8 mouse cellular contexts compared by ENCODE assay signal in the genomic region with DNA sequence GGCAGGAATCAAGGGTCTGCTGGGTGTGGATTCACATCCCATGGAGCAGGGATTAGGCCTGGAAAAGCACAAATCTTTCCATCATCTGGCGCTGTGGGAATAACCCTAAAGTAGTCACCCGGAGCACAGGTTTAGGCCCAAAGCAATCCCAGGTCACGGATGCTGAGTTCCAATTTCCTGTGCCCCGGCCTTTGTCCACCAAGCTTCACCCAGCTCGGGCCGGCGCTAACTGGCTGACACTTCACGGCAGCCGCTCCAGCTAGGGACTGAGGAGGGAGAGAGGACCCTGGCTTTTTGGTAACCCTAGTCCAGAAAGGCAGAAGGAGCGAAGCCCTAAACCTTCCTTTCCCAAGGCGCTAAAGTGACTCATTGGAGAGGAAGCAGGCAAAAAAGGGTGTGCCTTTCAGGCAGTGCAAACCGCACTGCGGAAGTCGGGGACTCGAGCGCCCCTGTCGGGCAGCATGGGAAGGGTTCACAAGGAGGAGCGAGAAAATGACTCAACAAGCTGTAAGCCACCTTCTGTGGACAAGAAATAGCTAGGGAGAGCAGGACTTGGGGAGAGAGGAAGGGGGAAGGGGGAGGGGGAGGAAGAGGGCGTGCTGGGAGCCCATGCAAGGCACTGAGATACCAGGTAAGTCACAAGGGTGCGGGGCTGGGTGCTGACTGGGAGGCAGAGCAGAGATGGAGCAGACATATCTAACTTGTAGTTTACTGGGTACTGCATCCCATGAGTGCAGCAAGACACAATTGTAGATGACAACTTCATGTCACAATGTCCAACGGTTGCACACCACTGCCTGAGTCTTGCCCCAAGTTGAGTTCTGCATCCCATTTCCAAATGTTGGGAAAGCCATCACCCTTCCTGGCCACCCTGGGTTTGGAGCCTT. TPM values are rescaled to one million over a fixed set of nuclear protein-coding genes. Genes with fewer than 3 reads are reported as not detected.
DNase-seq lines count a peak whose midpoint lies in the region; ATAC-seq and TF ChIP-seq lines count a peak whose summit lies in the region.

No protein-coding gene starts in this region.

- H3K36me3 ChIP-seq in heart, embryonic 14.5 days (ENCODE audit: control insufficient read depth, insufficient read depth, low read length), result no peaks in the 10 kb centered on the region
- H3K36me3 ChIP-seq in liver, embryonic 14.5 days (replicated peaks; ENCODE audit: control insufficient read depth, insufficient read depth, low read depth), result no peaks in the 10 kb centered on the region

- WGBS in heart, embryonic 14.5 days, result 20% methylated on average over 21 of the region's 21 CpGs
- WGBS in liver, embryonic 14.5 days (ENCODE audit: insufficient replicate concordance), result 8% methylated on average over 21 of the region's 21 CpGs

- 0 out of 2 replicates have a peak, but pooled peaks have one; percentile 23 for TF ChIP-seq EP300 in liver, embryonic 14.5 days (IDR thresholded peaks at IDR 0.05; ENCODE audit: low read depth)

- ATAC-seq in heart, embryonic 14.5 days (ENCODE audit: insufficient number of reproducible peaks, insufficient read depth, low FRiP score, low read depth), result peak; percentile 42; the same call in 1 of the 2 replicates
- peak; percentile 80 for ATAC-seq in liver, embryonic 14.5 days (ENCODE audit: insufficient read depth)

- H3K27me3 ChIP-seq in heart, embryonic 14.5 days (ENCODE audit: control insufficient read depth, insufficient read depth, low read length), result no peaks in the 10 kb centered on the region
- no peaks in the 10 kb centered on the region for H3K27me3 ChIP-seq in liver, embryonic 14.5 days (ENCODE audit: control insufficient read depth, insufficient read depth, low read length)

- TF ChIP-seq CTCF in liver, embryonic 14.5 days (IDR thresholded peaks at IDR 0.05; ENCODE audit: low read depth), result peak; percentile 97

- peak; percentile 79 to 88 for DNase-seq in CD8-positive naive resting alpha-beta T cell, adult 2 months (ENCODE audit: low read depth in 2 of 2, low spot score in 2 of 2)
- DNase-seq in c-Kit-negative CD71-positive TER-119-positive erythroid progenitor cells, embryonic 14.5 days (ENCODE audit: low read depth, low spot score), result peak; percentile 82
- DNase-seq in fibroblast of lung, adult 2 months (ENCODE audit: low read depth), result peak; percentile 94
- DNase-seq in kidney, postnatal 14 days, result peak; percentile 91
- DNase-seq in liver, embryonic 14.5 days (ENCODE audit: low read depth in 3 of 3, low spot score in 3 of 3), result peak; percentile 69 to 82 (median 79)
- peak; percentile 72 for DNase-seq in neural tube, embryonic 10.5 days (ENCODE audit: extremely low spot score, low spot score)
- peak; percentile 83 for DNase-seq in telencephalon, adult 2 months (ENCODE audit: low read depth, low spot score)

- H3K4me3 ChIP-seq in heart, embryonic 14.5 days (ENCODE audit: control insufficient read depth in 1 of 2, insufficient read depth in 1 of 2, low read depth in 1 of 2, low read length in 2 of 2), result peak overlapping the region; percentile 7 to 23; a peak in 3 of 4 replicates
- H3K4me3 ChIP-seq in liver, embryonic 14.5 days (ENCODE audit: insufficient read depth in 1 of 2, low read depth in 2 of 2, low read length in 2 of 2), result peak overlapping the region; percentile 47 to 51

- H3K9me3 ChIP-seq in heart, embryonic 14.5 days (ENCODE audit: control insufficient read depth, low read length), result no peaks in the 10 kb centered on the region
- H3K9me3 ChIP-seq in liver, embryonic 14.5 days (ENCODE audit: control insufficient read depth, low read length), result no peaks in the 10 kb centered on the region

- H3K4me1 ChIP-seq in heart, embryonic 14.5 days (ENCODE audit: control insufficient read depth in 2 of 2, insufficient read depth in 2 of 2, low read length in 2 of 2), result peaks cover 19 to 46% of the 10 kb centered on the region in 2 experiments
- peaks cover 4 to 27% of the 10 kb centered on the region in 2 experiments for H3K4me1 ChIP-seq in liver, embryonic 14.5 days (replicated peaks; ENCODE audit: control insufficient read depth in 2 of 2, insufficient read depth in 2 of 2, low read length in 1 of 2)

- peak overlapping the region; percentile 58 for H3K4me2 ChIP-seq in heart, embryonic 14.5 days (ENCODE audit: low read length)
- peak overlapping the region; percentile 81 for H3K4me2 ChIP-seq in liver, embryonic 14.5 days (ENCODE audit: low read depth)

- peak overlapping the region; percentile 71 for H3K9ac ChIP-seq in heart, embryonic 14.5 days (ENCODE audit: low read length)
- H3K9ac ChIP-seq in liver, embryonic 14.5 days (replicated peaks), result peak overlapping the region; percentile 84

- H3K27ac ChIP-seq in heart, embryonic 14.5 days (replicated peaks in 1 of 2; ENCODE audit: control insufficient read depth in 1 of 2, insufficient read depth in 1 of 2, low read depth in 2 of 2, low read length in 2 of 2), result peak overlapping the region; percentile 80 to 82
- H3K27ac ChIP-seq in liver, embryonic 14.5 days, result peak overlapping the region; percentile 79

RNA-seq across cellular contexts. Expression of gene Scyl1, which starts 46.7 kb away (rescaled TPM):
- polyA plus RNA-seq in heart, embryonic 14.5 days (2014; fragmentation: Nextera tagmentation; extraction: Ambion mirVana), result 56.9 and 62.3 TPM in 2 replicates
- polyA plus RNA-seq in liver, embryonic 14.5 days (2012; rRNA removed), result 21.1 and 27.1 TPM in 2 replicates
- 15.8 and 18.6 TPM in 2 replicates for polyA plus RNA-seq in liver, embryonic 14.5 days (2014; fragmentation: Nextera tagmentation; extraction: Ambion mirVana)

RNA-seq across cellular contexts. Expression of gene Frmd8, which starts 57.1 kb away (rescaled TPM):
- polyA plus RNA-seq in heart, embryonic 14.5 days (2014; fragmentation: Nextera tagmentation; extraction: Ambion mirVana), result 18.5 and 19.2 TPM in 2 replicates
- 5.9 and 6.7 TPM in 2 replicates for polyA plus RNA-seq in liver, embryonic 14.5 days (2012; rRNA removed)
- 6.6 and 8.4 TPM in 2 replicates for polyA plus RNA-seq in liver, embryonic 14.5 days (2014; fragmentation: Nextera tagmentation; extraction: Ambion mirVana)

RNA-seq across cellular contexts. Expression of gene Slc25a45, which starts 59.7 kb away (rescaled TPM):
- 1.7 and 2.8 TPM in 2 replicates for polyA plus RNA-seq in heart, embryonic 14.5 days (2014; fragmentation: Nextera tagmentation; extraction: Ambion mirVana)
- polyA plus RNA-seq in liver, embryonic 14.5 days (2012; rRNA removed), result 5.3 and 5.8 TPM in 2 replicates
- 3.2 and 4.6 TPM in 2 replicates for polyA plus RNA-seq in liver, embryonic 14.5 days (2014; fragmentation: Nextera tagmentation; extraction: Ambion mirVana)

Comparison
In these comparisons a context has a peak if more than half of its experiments do, and no peak if none do; other contexts are left out.
1. Peak in every context shown above with its lines: DNase-seq, ATAC-seq, H3K4me3 ChIP-seq and H3K27ac ChIP-seq.